Mouse (Mus musculus): ENCODE results near the gene Ccdc24. TPM values are rescaled to one million over a fixed set of nuclear protein-coding genes. Genes with fewer than 3 reads are reported as not detected.

Gene Ccdc24
- total and polyA plus RNA-seq, 3 experiments: not detected

DNA sequence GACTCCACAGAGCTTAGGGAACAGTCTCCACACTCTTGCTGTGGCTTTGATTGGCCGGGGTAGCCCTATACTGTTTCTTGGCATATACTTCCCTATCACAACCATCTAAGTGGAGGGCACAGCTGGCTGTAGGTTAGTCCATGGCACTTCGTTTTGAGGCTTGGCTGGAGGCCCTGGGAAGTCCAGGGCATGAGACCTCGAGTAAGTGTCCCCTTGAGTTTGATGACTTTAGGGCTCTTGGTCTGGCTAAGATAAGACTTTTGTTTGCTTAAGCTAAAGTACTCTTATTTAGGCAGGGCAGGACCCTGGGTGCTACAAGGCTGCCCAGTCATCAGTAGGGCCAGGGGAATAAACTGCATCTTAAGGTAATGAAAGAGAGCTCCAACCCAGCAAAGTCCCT lies 25.8 kb upstream of the Ccdc24 start:
- Histone ChIP-seq H3K36me3 (replicated peaks) (peaks cover 96% of the 10 kb centered on the region), H3K27me3 (ENCODE audit: insufficient read depth, low read length) (no peaks in the 10 kb centered on the region), H3K4me3 (ENCODE audit: low read depth, low read length) (no peak overlapping the region), H3K4me1 (ENCODE audit: insufficient read depth, low read depth, low read length) (peaks cover 2% of the 10 kb centered on the region; the same call in 1 of the 2 replicates), H3K9me3 (replicated peaks) (no peaks in the 10 kb centered on the region)
- TF ChIP-seq TAL1 (conservative IDR thresholded peaks at IDR 0.05; ENCODE audit: low read depth, low read length) (no peak), GATA2 (IDR thresholded peaks at IDR 0.05; ENCODE audit: borderline replicate concordance, low read depth, low read length) (no peak), CTCF (IDR thresholded peaks at IDR 0.05; ENCODE audit: low read depth, low read length) (no peak), GATA1 (IDR thresholded peaks at IDR 0.05; ENCODE audit: borderline replicate concordance, low read length) (no peak), POLR2AphosphoS5 (IDR thresholded peaks at IDR 0.05; ENCODE audit: insufficient replicate concordance, low read depth, low read length) (no peak)
- DNase-seq (ENCODE audit: low spot score) (no peak), ATAC-seq (ENCODE audit: extremely low read depth, insufficient number of reproducible peaks, low FRiP score, poor library complexity, severe bottlenecking) (no peak)

DNA sequence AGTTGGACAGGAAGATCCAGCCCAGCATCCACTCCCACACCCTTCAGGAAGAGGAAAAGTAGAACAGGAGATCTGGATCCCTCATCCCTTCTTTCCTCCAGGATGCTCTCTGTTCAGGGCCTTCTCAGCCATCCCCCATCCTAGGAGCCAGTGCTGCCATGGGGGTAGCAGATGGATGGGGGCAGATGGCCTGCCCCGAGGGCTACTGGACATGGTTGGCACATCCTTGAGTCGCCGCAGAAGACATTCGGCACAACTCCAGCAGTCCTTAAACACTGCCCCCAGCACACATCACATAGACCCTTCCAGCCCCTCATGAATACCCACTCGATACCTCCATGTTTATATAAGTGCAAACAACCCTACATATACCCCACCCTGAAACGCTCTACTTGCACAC lies 23.7 kb upstream of the Ccdc24 start:
- H3K27me3 ChIP-seq (ENCODE audit: insufficient read depth, low read length): no peaks in the 10 kb centered on the region
- H3K4me3 ChIP-seq (ENCODE audit: low read depth, low read length): no peak overlapping the region
- ATAC-seq (ENCODE audit: extremely low read depth, insufficient number of reproducible peaks, low FRiP score, poor library complexity, severe bottlenecking) (no peak), DNase-seq (ENCODE audit: low spot score) (no peak)
- H3K4me1 ChIP-seq (ENCODE audit: insufficient read depth, low read depth, low read length): peaks cover 10% of the 10 kb centered on the region
- TF ChIP-seq POLR2AphosphoS5 (IDR thresholded peaks at IDR 0.05; ENCODE audit: insufficient replicate concordance, low read depth, low read length) (no peak), GATA1 (IDR thresholded peaks at IDR 0.05; ENCODE audit: borderline replicate concordance, low read length) (no peak)
- H3K36me3 ChIP-seq (replicated peaks): peaks cover 77% of the 10 kb centered on the region
- H3K9me3 ChIP-seq (replicated peaks): no peaks in the 10 kb centered on the region

- H3K4me1 ChIP-seq (ENCODE audit: insufficient read depth, low read depth, low read length): peaks cover 16% of the 10 kb centered on the region
- H3K4me3 ChIP-seq (ENCODE audit: low read depth, low read length): no peak overlapping the region
- H3K36me3 ChIP-seq (replicated peaks): peaks cover 77% of the 10 kb centered on the region
- TF ChIP-seq POLR2AphosphoS5 (IDR thresholded peaks at IDR 0.05; ENCODE audit: insufficient replicate concordance, low read depth, low read length) (no peak), CTCF (IDR thresholded peaks at IDR 0.05; ENCODE audit: low read depth, low read length) (no peak), GATA1 (IDR thresholded peaks at IDR 0.05; ENCODE audit: borderline replicate concordance, low read length) (no peak), TAL1 (conservative IDR thresholded peaks at IDR 0.05; ENCODE audit: low read depth, low read length) (no peak), GATA2 (IDR thresholded peaks at IDR 0.05; ENCODE audit: borderline replicate concordance, low read depth, low read length) (no peak)
- H3K27me3 ChIP-seq (ENCODE audit: insufficient read depth, low read length): no peaks in the 10 kb centered on the region
- ATAC-seq (ENCODE audit: extremely low read depth, insufficient number of reproducible peaks, low FRiP score, poor library complexity, severe bottlenecking): no peak
- no peaks in the 10 kb centered on the region for H3K9me3 ChIP-seq (replicated peaks)
- no peak for DNase-seq (ENCODE audit: low spot score)
These were observed 23.0 kb upstream of the Ccdc24 start for GRCm38 (mm10) chr4:117895339-117895738.

GRCm38 (mm10) chr4:117894601-117895000 lies 22.2 kb upstream of the Ccdc24 start:
- ATAC-seq (ENCODE audit: extremely low read depth, insufficient number of reproducible peaks, low FRiP score, poor library complexity, severe bottlenecking): no peak
- no peaks in the 10 kb centered on the region for H3K9me3 ChIP-seq (replicated peaks)
- H3K4me3 ChIP-seq (ENCODE audit: low read depth, low read length): no peak overlapping the region
- DNase-seq (ENCODE audit: low spot score): no peak
- peaks cover 77% of the 10 kb centered on the region for H3K36me3 ChIP-seq (replicated peaks)
- no peak for TF ChIP-seq CTCF (IDR thresholded peaks at IDR 0.05; ENCODE audit: low read depth, low read length)
- no peak for TF ChIP-seq TAL1 (conservative IDR thresholded peaks at IDR 0.05; ENCODE audit: low read depth, low read length)
- TF ChIP-seq POLR2AphosphoS5 (IDR thresholded peaks at IDR 0.05; ENCODE audit: insufficient replicate concordance, low read depth, low read length): no peak
- no peak for TF ChIP-seq GATA2 (IDR thresholded peaks at IDR 0.05; ENCODE audit: borderline replicate concordance, low read depth, low read length)
- no peak for TF ChIP-seq GATA1 (IDR thresholded peaks at IDR 0.05; ENCODE audit: borderline replicate concordance, low read length)
- H3K4me1 ChIP-seq (ENCODE audit: insufficient read depth, low read depth, low read length): peaks cover 24% of the 10 kb centered on the region
- no peaks in the 10 kb centered on the region for H3K27me3 ChIP-seq (ENCODE audit: insufficient read depth, low read length)

- H3K4me3 ChIP-seq (ENCODE audit: low read depth, low read length): no peak overlapping the region
- H3K9me3 ChIP-seq (replicated peaks): no peaks in the 10 kb centered on the region
- TF ChIP-seq GATA2 (IDR thresholded peaks at IDR 0.05; ENCODE audit: borderline replicate concordance, low read depth, low read length) (no peak), POLR2AphosphoS5 (IDR thresholded peaks at IDR 0.05; ENCODE audit: insufficient replicate concordance, low read depth, low read length) (no peak), CTCF (IDR thresholded peaks at IDR 0.05; ENCODE audit: low read depth, low read length) (no peak), TAL1 (conservative IDR thresholded peaks at IDR 0.05; ENCODE audit: low read depth, low read length) (no peak), GATA1 (IDR thresholded peaks at IDR 0.05; ENCODE audit: borderline replicate concordance, low read length) (no peak)
- H3K4me1 ChIP-seq (ENCODE audit: insufficient read depth, low read depth, low read length): peaks cover 28% of the 10 kb centered on the region
- H3K27me3 ChIP-seq (ENCODE audit: insufficient read depth, low read length): no peaks in the 10 kb centered on the region
- peaks cover 76% of the 10 kb centered on the region for H3K36me3 ChIP-seq (replicated peaks)
- ATAC-seq (ENCODE audit: extremely low read depth, insufficient number of reproducible peaks, low FRiP score, poor library complexity, severe bottlenecking): no peak
- DNase-seq (ENCODE audit: low spot score): peak; percentile 45
These were observed 21.0 kb upstream of the Ccdc24 start for GRCm38 (mm10) chr4:117893376-117893775.

DNA sequence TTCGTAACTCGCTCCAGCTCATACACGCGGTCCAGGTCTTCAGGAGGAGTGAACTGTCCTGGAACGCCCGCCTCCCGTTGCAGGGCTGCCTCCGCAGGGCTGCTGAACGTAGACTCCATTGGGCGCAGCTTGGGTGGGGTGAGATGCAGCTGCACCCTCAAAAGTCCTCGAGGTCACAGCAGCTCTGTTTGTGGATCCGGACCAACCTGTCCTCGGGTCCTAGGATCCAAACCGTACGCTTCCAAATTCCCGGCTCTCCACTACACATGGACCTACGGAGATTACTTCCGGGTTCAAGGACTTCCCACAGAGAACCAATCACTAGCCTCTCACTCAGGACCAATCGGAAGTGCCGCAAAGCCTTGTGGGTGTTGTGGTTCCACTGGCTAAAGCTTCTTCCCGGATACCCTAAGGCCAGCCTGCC lies 19.4 kb upstream of the Ccdc24 start, which contains the start of gene Dph2:
Dph2 (minus strand) TSS at position 295 of the 424 bp plus-strand sequence.
- Histone ChIP-seq H3K4me1 (ENCODE audit: insufficient read depth, low read depth, low read length) (peaks cover 36% of the 10 kb centered on the region), H3K27me3 (ENCODE audit: insufficient read depth, low read length) (no peaks in the 10 kb centered on the region), H3K4me3 (ENCODE audit: low read depth, low read length) (peak within 1 kb of the TSS; percentile 89), H3K9me3 (replicated peaks) (no peaks in the 10 kb centered on the region), H3K36me3 (replicated peaks) (peaks cover 67% of the 10 kb centered on the region)
- DNase-seq (ENCODE audit: low spot score): peak; percentile 99
- peak; percentile 87 for ATAC-seq (ENCODE audit: extremely low read depth, insufficient number of reproducible peaks, low FRiP score, poor library complexity, severe bottlenecking)
- TF ChIP-seq POLR2AphosphoS5 (IDR thresholded peaks at IDR 0.05; ENCODE audit: insufficient replicate concordance, low read depth, low read length): no peak
- TF ChIP-seq GATA1 (IDR thresholded peaks at IDR 0.05; ENCODE audit: borderline replicate concordance, low read length): no peak
- no peak for TF ChIP-seq TAL1 (conservative IDR thresholded peaks at IDR 0.05; ENCODE audit: low read depth, low read length)
- no peak for TF ChIP-seq GATA2 (IDR thresholded peaks at IDR 0.05; ENCODE audit: borderline replicate concordance, low read depth, low read length)
- TF ChIP-seq CTCF (IDR thresholded peaks at IDR 0.05; ENCODE audit: low read depth, low read length): no peak
